Mouse (Mus musculus) brown adipose tissue, adult 24 weeks (tissue): ENCODE measurements around the gene Stk25. TPM values are rescaled to one million over a fixed set of nuclear protein-coding genes. Genes with fewer than 3 reads are reported as not detected.
"Not testable (repeated sequence)": the region's sequence is repeated elsewhere in the genome, so short reads cannot be mapped to it uniquely, and the experiment has no call there.

ENCODE experiments used
- H3K27ac ChIP-seq: fragments of 200-500 bp; replicated peaks from 2 replicates; pipeline ENCODE4 v1.5.1; 2012; ENCODE audit warnings: low read depth, mild to moderate bottlenecking, low read length
- H3K4me1 ChIP-seq: fragments of 200-500 bp; 2 replicates; pipeline ENCODE4 v1.6.1; 2012; ENCODE audit warnings: low read length, mixed read lengths; ENCODE audit not compliant: control insufficient read depth, insufficient read depth, insufficient read length
- H3K4me3 ChIP-seq: fragments of 200-500 bp; 2 replicates; pipeline ENCODE4 v1.5.1; 2012; ENCODE audit warnings: low read depth, mild to moderate bottlenecking, low read length, moderate library complexity; ENCODE audit not compliant: insufficient read depth
- polyA plus RNA-seq: library from polyadenylated mRNA; stranded (reverse); fragments of >200 nt; gene quantifications from 2 replicates; pipeline ENCODE4 v1.2.4, GENCODE M21; 2012; ENCODE audit not compliant: missing spikeins, insufficient read depth, insufficient read length

Stk25 gene
- polyA plus RNA-seq: 27.4 and 29.6 TPM in 2 replicates

GRCm38 (mm10) chr1:93658559-93658958, at the start of gene Stk25:
Gene Stk25 (minus strand): TSS chr1:93658659.
- not testable (repeated sequence) for H3K27ac ChIP-seq, H3K4me3 ChIP-seq, H3K4me1 ChIP-seq

GRCm38 (mm10) chr1:93705389-93705788, 46.9 kb upstream of the Stk25 start:
- no peak overlapping the region for H3K27ac ChIP-seq
- no peaks in the 10 kb centered on the region for H3K4me1 ChIP-seq
- H3K4me3 ChIP-seq: no peak overlapping the region

- Histone ChIP-seq H3K4me3 (no peak overlapping the region), H3K27ac (no peak overlapping the region), H3K4me1 (no peaks in the 10 kb centered on the region)
Observed at GRCm38 (mm10) chr1:93704341-93704740, 45.9 kb upstream of the Stk25 start.

GRCm38 (mm10) chr1:93703472-93704048, 45.1 kb upstream of the Stk25 start:
- H3K4me1 ChIP-seq: no peaks in the 10 kb centered on the region
- H3K4me3 ChIP-seq: no peak overlapping the region
- no peak overlapping the region for H3K27ac ChIP-seq

GRCm38 (mm10) chr1:93702106-93702505, 43.6 kb upstream of the Stk25 start:
- H3K4me3 ChIP-seq: no peak overlapping the region

GRCm38 (mm10) chr1:93699159-93699558, 40.7 kb upstream of the Stk25 start:
- H3K4me3 ChIP-seq: no peak overlapping the region
- H3K4me1 ChIP-seq: peaks cover 11% of the 10 kb centered on the region
- H3K27ac ChIP-seq: no peak overlapping the region

More at GRCm38 (mm10) chr1:93702106-93702505, 43.6 kb upstream of the Stk25 start:
- Histone ChIP-seq H3K4me1 (peaks cover 4% of the 10 kb centered on the region; the same call in 1 of the 2 replicates), H3K27ac (no peak overlapping the region)

- peaks cover 13% of the 10 kb centered on the region for H3K4me1 ChIP-seq
- peak overlapping the region; percentile 58 for H3K27ac ChIP-seq
- no peak overlapping the region for H3K4me3 ChIP-seq
Observed at GRCm38 (mm10) chr1:93697317-93697716, 38.9 kb upstream of the Stk25 start.

- H3K4me3 ChIP-seq: no peak overlapping the region
- H3K4me1 ChIP-seq: peaks cover 13% of the 10 kb centered on the region
- peak overlapping the region; percentile 72 for H3K27ac ChIP-seq
Observed at GRCm38 (mm10) chr1:93694966-93695365, 36.5 kb upstream of the Stk25 start.

- H3K4me3 ChIP-seq: no peak overlapping the region
- H3K27ac ChIP-seq: no peak overlapping the region
- H3K4me1 ChIP-seq: peaks cover 13% of the 10 kb centered on the region
Observed at GRCm38 (mm10) chr1:93693943-93694342, 35.5 kb upstream of the Stk25 start.

GRCm38 (mm10) chr1:93693502-93693901, 35.0 kb upstream of the Stk25 start:
- Histone ChIP-seq H3K27ac (no peak overlapping the region), H3K4me3 (no peak overlapping the region), H3K4me1 (peaks cover 13% of the 10 kb centered on the region)

- no peak overlapping the region for H3K27ac ChIP-seq
- peaks cover 20% of the 10 kb centered on the region for H3K4me1 ChIP-seq
- no peak overlapping the region for H3K4me3 ChIP-seq
Observed at GRCm38 (mm10) chr1:93692773-93693172, 34.3 kb upstream of the Stk25 start.

GRCm38 (mm10) chr1:93691786-93692357, 33.4 kb upstream of the Stk25 start:
- H3K4me3 ChIP-seq: no peak overlapping the region
- peaks cover 23% of the 10 kb centered on the region for H3K4me1 ChIP-seq
- no peak overlapping the region for H3K27ac ChIP-seq

GRCm38 (mm10) chr1:93691106-93691505, 32.6 kb upstream of the Stk25 start:
- Histone ChIP-seq H3K4me1 (peaks cover 30% of the 10 kb centered on the region), H3K4me3 (no peak overlapping the region), H3K27ac (no peak overlapping the region)

- Histone ChIP-seq H3K4me1 (peaks cover 23% of the 10 kb centered on the region), H3K4me3 (no peak overlapping the region), H3K27ac (no peak overlapping the region)
Observed at GRCm38 (mm10) chr1:93689901-93690496, 31.5 kb upstream of the Stk25 start.

GRCm38 (mm10) chr1:93688154-93688553, 29.7 kb upstream of the Stk25 start:
- Histone ChIP-seq H3K4me3 (no peak overlapping the region), H3K27ac (no peak overlapping the region), H3K4me1 (peaks cover 21% of the 10 kb centered on the region)

GRCm38 (mm10) chr1:93686961-93687320, 28.5 kb upstream of the Stk25 start:
- no peak overlapping the region for H3K27ac ChIP-seq
- H3K4me3 ChIP-seq: peak overlapping the region; percentile 65
- peaks cover 21% of the 10 kb centered on the region for H3K4me1 ChIP-seq
